9 mouse cellular contexts compared by ENCODE assay signal in genomic region chr4:153943243-153943642, GRCm38 (mm10). TPM values are rescaled to one million over a fixed set of nuclear protein-coding genes. Genes with fewer than 3 reads are reported as not detected.
DNase-seq lines count a peak whose midpoint lies in the region; TF ChIP-seq lines count a peak whose summit lies in the region.
"Had no signal": no experiment of that assay in that cellular context is flagged by ENCODE, and none has a peak within 500 bp of the region (broad histone marks: within the 10 kb centered on the region; RNA-seq: fewer than 3 reads in every experiment).

No protein-coding gene starts in this region.

- no peaks in the 10 kb centered on the region for H3K36me3 ChIP-seq in thymus, adult 2 months (ENCODE audit: control insufficient read depth, insufficient read depth, low read length)

- WGBS in thymus, adult 2 months = 40% methylated on average over 4 of the region's 4 CpGs

- no peak for TF ChIP-seq POLR2A in thymus, adult 2 months (IDR thresholded peaks at IDR 0.05; ENCODE audit: control insufficient read depth, extremely low read depth, insufficient read depth, low read length, poor library complexity)

- DNase-seq in gastrocnemius, postnatal 10 days = peak; percentile 21
- no peak for DNase-seq in gastrocnemius, adult 18-20 months (ENCODE audit: low spot score)
- peak; percentile 13 for DNase-seq in thymus, postnatal 25 days
- no peak for DNase-seq in thymus, adult 2 months
- DNase-seq in embryo, embryonic 9.5 days (ENCODE audit: extremely low spot score) = peak; percentile 31
- peak; percentile 37 to 49 for DNase-seq in layer of hippocampus, postnatal 36 days
- DNase-seq in retina, postnatal 7 days (ENCODE audit: low read depth, low spot score) = peak; percentile 61
- DNase-seq in heart, adult 11 months = no peak

- no peaks in the 10 kb centered on the region; the same call in 1 of the 2 replicates for H3K27me3 ChIP-seq in thymus, adult 2 months (ENCODE audit: control insufficient read depth, insufficient read depth, low read length)

- H3K4me1 ChIP-seq in thymus, adult 2 months (replicated peaks; ENCODE audit: control insufficient read depth, insufficient read depth, low read length) = no peaks in the 10 kb centered on the region

- TF ChIP-seq CTCF in thymus, adult 2 months (IDR thresholded peaks at IDR 0.05; ENCODE audit: borderline replicate concordance, control insufficient read depth, extremely low read depth, insufficient read depth, low read length, poor library complexity) = no peak

- no peak overlapping the region for H3K27ac ChIP-seq in thymus, adult 2 months (ENCODE audit: control insufficient read depth, insufficient read depth, low read length)
- H3K27ac ChIP-seq: macrophage had no signal

- H3K4me3 ChIP-seq in thymus, adult 2 months (ENCODE audit: control insufficient read depth, insufficient read depth, low read length) = no peak overlapping the region

RNA-seq across cellular contexts. Expression of gene A430005L14Rik, which starts 13.8 kb away (rescaled TPM):
- total RNA-seq in gastrocnemius, postnatal 10 days (2021) = 10 to 100 TPM in 1 of 2 experiments, 1 to 10 TPM in 1; 9.5 to 14.6 TPM
- 10 to 100 TPM; 16.4 to 19.5 TPM for total RNA-seq in gastrocnemius, adult 18-20 months (2021)
- polyA plus RNA-seq in thymus, adult 2 months (2012; rRNA removed) = 39.8 and 44.0 TPM in 2 replicates
- 10 to 100 TPM; 22.4 to 25.1 TPM for total RNA-seq in layer of hippocampus, postnatal 36 days (2021)

RNA-seq across cellular contexts. Expression of gene Dffb, which starts 31.7 kb away (rescaled TPM):
- total RNA-seq in gastrocnemius, postnatal 10 days (2021) = 1 to 10 TPM; 3.1 to 5.4 TPM
- under 1 TPM; 0.74 to 0.98 TPM for total RNA-seq in gastrocnemius, adult 18-20 months (2021)
- 50.1 and 54.6 TPM in 2 replicates for polyA plus RNA-seq in thymus, adult 2 months (2012; rRNA removed)
- total RNA-seq in layer of hippocampus, postnatal 36 days (2021) = 10 to 100 TPM; 12.2 to 16.0 TPM

RNA-seq across cellular contexts. Expression of gene Cep104, which starts 31.8 kb away (rescaled TPM):
- 10 to 100 TPM; 12.8 to 13.0 TPM for total RNA-seq in gastrocnemius, postnatal 10 days (2021)
- total RNA-seq in gastrocnemius, adult 18-20 months (2021) = 10 to 100 TPM; 26.5 to 27.9 TPM
- polyA plus RNA-seq in thymus, adult 2 months (2012; rRNA removed) = 24.5 and 24.6 TPM in 2 replicates
- 10 to 100 TPM; 32.1 to 38.4 TPM for total RNA-seq in layer of hippocampus, postnatal 36 days (2021)

Comparison
In these comparisons a context has a peak if more than half of its experiments do, and no peak if none do; other contexts are left out.
1. DNase-seq: peak in gastrocnemius, postnatal 10 days (single experiment), thymus, postnatal 25 days (single experiment), embryo, embryonic 9.5 days (single experiment), layer of hippocampus, postnatal 36 days (2 of 2) and retina, postnatal 7 days (single experiment); none in gastrocnemius, adult 18-20 months (single experiment), thymus, adult 2 months (single experiment) and heart, adult 11 months (single experiment).